Mouse (Mus musculus) spleen, postnatal 36 days (tissue): ENCODE results near the gene Reep1.

Source experiments
- DNase-seq, 2 experiments: peaks; one replicate each; pipeline ENCODE4 v3.0.0; 2022; ENCODE audit warnings: low spot score in 2 of 2, mixed read lengths in 1 of 2

Gene Reep1

GRCm38 (mm10) chr6:71780431-71780830 is 73.1 kb downstream of the Reep1 start:
- DNase-seq: no peak

- DNase-seq: no peak
Observed at GRCm38 (mm10) chr6:71783165-71783564, 75.8 kb downstream of the Reep1 start.

GRCm38 (mm10) chr6:71788348-71788747 is 81.0 kb downstream of the Reep1 start:
- DNase-seq: peak in 1 of 2 experiments; percentile 2

GRCm38 (mm10) chr6:71791771-71792170 is 84.4 kb downstream of the Reep1 start:
- no peak for DNase-seq

- no peak for DNase-seq
Observed at GRCm38 (mm10) chr6:71799391-71799790, 92.0 kb downstream of the Reep1 start.

GRCm38 (mm10) chr6:71801011-71801713 is 93.8 kb downstream of the Reep1 start:
- peak; percentile 10 to 29 for DNase-seq

GRCm38 (mm10) chr6:71801714-71802094 is 94.3 kb downstream of the Reep1 start:
- no peak for DNase-seq

- DNase-seq: no peak
Observed at GRCm38 (mm10) chr6:71803609-71804008, 96.2 kb downstream of the Reep1 start.

- peak; percentile 19 to 37 for DNase-seq
Observed at GRCm38 (mm10) chr6:71804061-71804829, 96.9 kb downstream of the Reep1 start.

- DNase-seq: no peak
Observed at GRCm38 (mm10) chr6:71806713-71807112, 99.4 kb downstream of the Reep1 start.

- no peak for DNase-seq
Observed at GRCm38 (mm10) chr6:71809890-71810289, 102.5 kb downstream of the Reep1 start.

- DNase-seq: no peak
Observed at GRCm38 (mm10) chr6:71812820-71813219, 105.5 kb downstream of the Reep1 start.

- DNase-seq: no peak
Observed at GRCm38 (mm10) chr6:71819764-71820292, 112.5 kb downstream of the Reep1 start.

- peak in 1 of 2 experiments; percentile 5 for DNase-seq
Observed at GRCm38 (mm10) chr6:71823085-71823484, 115.7 kb downstream of the Reep1 start.

GRCm38 (mm10) chr6:71823488-71823887 is 116.1 kb downstream of the Reep1 start:
- peak; percentile 87 to 90 for DNase-seq

- DNase-seq: no peak
Observed at GRCm38 (mm10) chr6:71823961-71824360, 116.6 kb downstream of the Reep1 start.

GRCm38 (mm10) chr6:71826869-71827268 is 119.5 kb downstream of the Reep1 start, which contains the start of gene Mrpl35:
Mrpl35 (minus strand) TSS chr6:71826969.
- DNase-seq: no peak

GRCm38 (mm10) chr6:71829768-71830167 is 122.4 kb downstream of the Reep1 start:
- DNase-seq: no peak

- DNase-seq: peak; percentile 97 to 98
Observed at GRCm38 (mm10) chr6:71830690-71831580, 123.6 kb downstream of the Reep1 start, which contains the start of gene Immt. Immt (plus strand) TSS chr6:71831331.

GRCm38 (mm10) chr6:71831581-71831960 is 124.2 kb downstream of the Reep1 start:
- peak; percentile 95 to 97 for DNase-seq

- DNase-seq: no peak
Observed at GRCm38 (mm10) chr6:71836811-71837210, 129.4 kb downstream of the Reep1 start.

- DNase-seq: no peak
Observed at GRCm38 (mm10) chr6:71839815-71840214, 132.5 kb downstream of the Reep1 start.
